Mouse (Mus musculus): ENCODE measurements around the gene Kif22. TPM values are rescaled to one million over a fixed set of nuclear protein-coding genes. Genes with fewer than 3 reads are reported as not detected.
A peak's percentile ranks its signal among the peaks of the same experiment; 100 is the strongest.

Gene Kif22
- polyA plus RNA-seq, 1 experiment from 2014 or later = 180 TPM

DNA sequence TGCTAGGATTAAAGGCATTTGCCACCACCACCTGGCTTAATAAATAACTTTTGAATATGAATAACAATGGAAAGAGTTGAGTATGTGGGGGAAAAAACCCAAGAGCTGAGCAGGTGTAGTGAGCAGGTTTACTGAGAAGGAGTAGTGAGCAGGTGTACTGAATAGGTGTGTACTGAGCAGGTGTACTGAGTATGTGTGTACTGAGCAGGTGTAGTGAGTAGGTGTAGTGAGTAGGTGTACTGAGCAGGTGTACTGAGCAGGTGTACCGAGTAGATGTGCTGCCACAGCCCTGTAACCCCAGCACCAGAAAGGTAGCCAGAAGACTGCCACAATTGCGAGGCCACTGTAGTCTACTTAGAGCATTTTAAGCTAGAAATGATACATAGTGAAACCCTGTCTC, 42.5 kb upstream of the Kif22 start:
- Histone ChIP-seq H3K27ac (ENCODE audit: low read depth) (no peak overlapping the region), H3K9me3 (ENCODE audit: low read depth, low read length) (no peaks in the 10 kb centered on the region), H3K36me3 (ENCODE audit: insufficient read depth) (no peaks in the 10 kb centered on the region), H3K4me2 (no peak overlapping the region), H3K9ac (no peak overlapping the region), H3K27me3 (ENCODE audit: insufficient read depth, low read length) (no peaks in the 10 kb centered on the region), H3K4me1 (ENCODE audit: insufficient read depth) (no peaks in the 10 kb centered on the region), H3K4me3 (ENCODE audit: low read depth, low read length) (no peak overlapping the region)
- no peak for ATAC-seq (ENCODE audit: insufficient read depth)
- no peak for TF ChIP-seq CTCF (IDR thresholded peaks at IDR 0.05; ENCODE audit: low read depth)
- 64% methylated on average over 2 of the region's 2 CpGs for WGBS
- DNase-seq = no peak

DNA sequence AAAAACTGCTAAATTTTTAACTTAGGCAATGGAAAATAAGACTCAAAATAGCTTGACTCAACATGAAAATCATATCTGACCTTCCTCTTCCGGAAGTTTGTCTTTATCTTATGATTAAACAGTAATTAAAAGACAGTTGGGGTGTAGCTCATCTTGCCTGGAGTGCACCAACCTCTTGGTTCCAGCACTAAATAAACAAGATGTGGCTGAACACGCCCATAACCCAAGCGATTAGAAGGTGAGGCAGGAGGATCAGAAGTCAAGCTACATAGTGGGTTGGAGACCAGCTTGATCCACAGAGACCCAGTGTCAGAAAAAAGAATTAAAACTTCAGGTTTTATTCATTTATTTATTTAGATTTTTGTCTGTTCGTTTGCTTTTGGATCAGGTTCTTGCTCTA, 41.4 kb upstream of the Kif22 start:
- H3K4me1 ChIP-seq (ENCODE audit: insufficient read depth) = no peaks in the 10 kb centered on the region
- DNase-seq = no peak
- WGBS = 63% methylated on average over 4 of the region's 4 CpGs

DNA sequence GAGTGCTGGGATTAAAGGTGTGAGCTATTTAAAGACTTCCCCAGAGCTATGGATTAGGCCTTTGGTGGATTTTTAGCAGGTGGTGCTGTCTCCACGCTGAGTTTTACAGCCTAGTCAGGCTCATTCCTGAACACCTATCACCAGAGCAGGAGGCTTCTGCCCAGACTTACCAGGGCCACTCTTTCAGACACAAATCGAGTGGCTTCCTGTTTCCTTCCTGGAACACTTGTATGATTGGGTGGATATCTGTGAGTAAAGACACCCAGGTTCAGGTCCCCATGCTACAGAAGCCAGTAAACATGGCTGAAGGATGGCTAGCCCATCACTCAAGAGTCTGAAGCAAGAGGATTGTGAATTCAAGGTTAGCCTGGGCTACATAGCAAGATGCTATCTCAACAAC, 40.7 kb upstream of the Kif22 start:
- Histone ChIP-seq H3K4me2 (no peak overlapping the region), H3K9me3 (ENCODE audit: low read depth, low read length) (no peaks in the 10 kb centered on the region), H3K27me3 (ENCODE audit: insufficient read depth, low read length) (no peaks in the 10 kb centered on the region), H3K9ac (no peak overlapping the region), H3K27ac (ENCODE audit: low read depth) (no peak overlapping the region), H3K4me3 (ENCODE audit: low read depth, low read length) (no peak overlapping the region), H3K4me1 (ENCODE audit: insufficient read depth) (no peaks in the 10 kb centered on the region), H3K36me3 (ENCODE audit: insufficient read depth) (no peaks in the 10 kb centered on the region)
- WGBS = 51% methylated on average over 2 of the region's 2 CpGs
- DNase-seq = no peak
- ATAC-seq (ENCODE audit: insufficient read depth) = no peak
- TF ChIP-seq CTCF (IDR thresholded peaks at IDR 0.05; ENCODE audit: low read depth) = no peak

More for the DNA sequence above, 41.4 kb upstream of the Kif22 start:
- Histone ChIP-seq H3K9me3 (ENCODE audit: low read depth, low read length) (no peaks in the 10 kb centered on the region), H3K9ac (no peak overlapping the region), H3K27me3 (ENCODE audit: insufficient read depth, low read length) (no peaks in the 10 kb centered on the region), H3K36me3 (ENCODE audit: insufficient read depth) (no peaks in the 10 kb centered on the region), H3K4me2 (no peak overlapping the region), H3K4me3 (ENCODE audit: low read depth, low read length) (no peak overlapping the region), H3K27ac (ENCODE audit: low read depth) (no peak overlapping the region)
- no peak for ATAC-seq (ENCODE audit: insufficient read depth)
- no peak for TF ChIP-seq CTCF (IDR thresholded peaks at IDR 0.05; ENCODE audit: low read depth)

DNA sequence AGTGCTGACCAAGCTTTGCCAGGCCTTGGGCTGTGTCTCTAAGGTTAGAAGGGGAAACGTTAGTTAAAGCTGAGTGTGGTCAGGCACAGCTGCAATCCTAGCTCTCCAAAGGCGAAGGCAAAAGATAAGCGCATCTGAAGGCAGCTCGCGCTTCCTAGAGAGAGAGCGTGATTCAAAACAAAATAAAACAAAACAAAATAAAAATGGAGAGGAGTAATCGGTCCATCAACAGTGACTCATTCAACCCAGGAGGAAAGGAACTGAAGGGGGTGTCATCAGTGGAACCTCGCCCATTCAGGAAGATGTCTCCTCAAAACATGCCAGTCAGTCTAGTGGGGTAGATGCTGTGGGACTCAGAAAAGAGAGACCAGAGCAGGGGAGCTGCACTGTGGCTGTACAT, 40.0 kb upstream of the Kif22 start:
- no peaks in the 10 kb centered on the region for H3K27me3 ChIP-seq (ENCODE audit: insufficient read depth, low read length)
- DNase-seq (no peak), ATAC-seq (ENCODE audit: insufficient read depth) (no peak)
- H3K4me2 ChIP-seq = no peak overlapping the region
- no peaks in the 10 kb centered on the region for H3K9me3 ChIP-seq (ENCODE audit: low read depth, low read length)
- H3K36me3 ChIP-seq (ENCODE audit: insufficient read depth) = no peaks in the 10 kb centered on the region
- no peaks in the 10 kb centered on the region for H3K4me1 ChIP-seq (ENCODE audit: insufficient read depth)
- H3K4me3 ChIP-seq (ENCODE audit: low read depth, low read length) = no peak overlapping the region
- TF ChIP-seq CTCF (IDR thresholded peaks at IDR 0.05; ENCODE audit: low read depth) = no peak
- WGBS = 75% methylated on average over 8 of the region's 8 CpGs
- H3K9ac ChIP-seq = no peak overlapping the region
- no peak overlapping the region for H3K27ac ChIP-seq (ENCODE audit: low read depth)

DNA sequence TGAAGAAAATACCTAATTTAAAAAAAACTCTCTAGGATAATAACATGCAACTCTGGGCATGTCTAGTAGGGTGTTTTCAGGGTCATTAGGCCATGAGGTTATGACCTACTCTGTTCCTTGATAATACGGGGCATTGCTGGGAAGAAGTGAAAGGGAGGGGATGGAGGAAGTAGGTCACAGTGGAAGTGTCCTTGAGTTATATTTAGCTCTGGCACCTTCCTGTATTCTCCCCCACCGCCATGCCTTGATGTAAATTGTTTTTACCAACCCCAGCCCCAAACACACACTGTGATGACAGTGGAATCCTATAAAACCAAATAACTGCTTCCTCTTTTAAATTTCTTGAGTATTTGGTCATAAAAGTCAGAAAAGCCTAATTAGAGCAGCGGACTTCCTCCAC, 37.8 kb upstream of the Kif22 start:
- Histone ChIP-seq H3K27ac (ENCODE audit: low read depth) (no peak overlapping the region), H3K9me3 (ENCODE audit: low read depth, low read length) (no peaks in the 10 kb centered on the region), H3K4me2 (no peak overlapping the region), H3K9ac (no peak overlapping the region), H3K36me3 (ENCODE audit: insufficient read depth) (no peaks in the 10 kb centered on the region), H3K4me3 (ENCODE audit: low read depth, low read length) (no peak overlapping the region), H3K4me1 (ENCODE audit: insufficient read depth) (no peaks in the 10 kb centered on the region), H3K27me3 (ENCODE audit: insufficient read depth, low read length) (no peaks in the 10 kb centered on the region)
- DNase-seq = no peak
- WGBS = 52% methylated on average over 3 of the region's 3 CpGs
- no peak for TF ChIP-seq CTCF (IDR thresholded peaks at IDR 0.05; ENCODE audit: low read depth)
- ATAC-seq (ENCODE audit: insufficient read depth) = no peak

DNA sequence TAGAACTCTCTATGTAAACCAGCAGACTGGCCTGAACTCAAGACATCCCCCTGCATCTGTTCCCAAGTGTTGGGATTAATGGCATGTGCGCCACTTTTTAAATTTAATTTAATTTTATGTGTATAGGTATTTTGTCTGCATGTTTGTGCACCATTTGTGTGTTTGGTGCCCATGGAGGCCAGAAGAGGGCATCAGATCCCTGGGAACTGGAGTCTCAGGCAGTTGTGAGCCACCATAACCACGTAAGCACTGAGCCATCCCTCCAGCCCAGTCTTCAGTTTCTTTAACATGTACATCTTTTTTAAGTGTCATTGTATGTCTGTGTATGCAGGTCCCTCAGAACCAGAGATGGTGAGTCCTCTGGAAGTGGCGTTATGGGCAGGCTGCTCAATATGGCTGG, 35.4 kb upstream of the Kif22 start:
- H3K4me2 ChIP-seq = no peak overlapping the region
- TF ChIP-seq CTCF (IDR thresholded peaks at IDR 0.05; ENCODE audit: low read depth) = no peak
- H3K9ac ChIP-seq = no peak overlapping the region
- no peaks in the 10 kb centered on the region for H3K36me3 ChIP-seq (ENCODE audit: insufficient read depth)
- ATAC-seq (ENCODE audit: insufficient read depth) (no peak), DNase-seq (no peak)
- no peaks in the 10 kb centered on the region for H3K27me3 ChIP-seq (ENCODE audit: insufficient read depth, low read length)
- no peaks in the 10 kb centered on the region for H3K4me1 ChIP-seq (ENCODE audit: insufficient read depth)
- no peaks in the 10 kb centered on the region for H3K9me3 ChIP-seq (ENCODE audit: low read depth, low read length)
- 78% methylated on average over 3 of the region's 3 CpGs for WGBS
- H3K27ac ChIP-seq (ENCODE audit: low read depth) = no peak overlapping the region
- H3K4me3 ChIP-seq (ENCODE audit: low read depth, low read length) = no peak overlapping the region

DNA sequence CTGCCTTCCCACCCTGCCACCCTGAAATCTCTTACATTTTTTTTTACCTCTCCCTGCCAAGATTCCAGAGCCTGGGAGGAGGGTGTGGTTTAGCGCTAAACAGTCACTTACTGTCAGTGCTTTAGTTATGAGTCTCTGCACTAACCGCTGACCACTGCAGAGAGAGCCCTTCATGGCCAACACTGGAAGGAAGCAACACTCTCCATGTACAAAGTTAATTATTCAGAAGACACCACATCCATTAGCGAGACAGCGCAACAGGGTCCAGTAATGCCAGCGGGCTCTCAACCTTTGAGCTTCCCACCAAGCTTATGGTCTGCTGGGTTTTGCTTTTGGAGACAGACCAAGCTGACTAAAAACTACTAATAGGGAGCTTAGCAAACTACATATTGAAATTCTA, 33.9 kb upstream of the Kif22 start:
- ATAC-seq (ENCODE audit: insufficient read depth) (no peak), DNase-seq (no peak)
- no peak overlapping the region for H3K9ac ChIP-seq
- no peaks in the 10 kb centered on the region for H3K4me1 ChIP-seq (ENCODE audit: insufficient read depth)
- no peaks in the 10 kb centered on the region for H3K9me3 ChIP-seq (ENCODE audit: low read depth, low read length)
- H3K4me3 ChIP-seq (ENCODE audit: low read depth, low read length) = no peak overlapping the region
- TF ChIP-seq CTCF (IDR thresholded peaks at IDR 0.05; ENCODE audit: low read depth) = no peak
- no peaks in the 10 kb centered on the region for H3K27me3 ChIP-seq (ENCODE audit: insufficient read depth, low read length)
- H3K36me3 ChIP-seq (ENCODE audit: insufficient read depth) = no peaks in the 10 kb centered on the region
- no peak overlapping the region for H3K27ac ChIP-seq (ENCODE audit: low read depth)
- H3K4me2 ChIP-seq = no peak overlapping the region
- whole genome bisulfite sequencing = 78% methylated on average over 5 of the region's 5 CpGs

DNA sequence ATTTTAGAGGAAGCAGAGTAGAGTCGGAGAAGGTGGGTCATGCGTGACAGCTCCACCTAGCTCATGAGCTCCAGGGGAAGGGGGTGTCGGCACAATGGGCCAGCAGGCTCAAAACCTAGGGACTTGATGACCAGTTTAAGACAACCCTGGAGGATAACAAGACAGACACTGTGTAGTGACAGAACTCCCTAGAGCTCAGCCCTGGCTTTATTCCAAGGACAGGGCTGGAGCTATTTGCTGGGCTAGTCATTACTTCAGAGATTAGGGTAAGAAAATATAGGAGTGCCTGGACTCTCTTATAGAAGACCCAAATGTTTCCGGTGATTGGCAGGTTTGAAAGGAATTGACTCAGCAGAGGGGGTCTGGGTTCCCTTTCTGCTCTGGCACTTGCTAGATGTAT, 30.9 kb upstream of the Kif22 start:
- H3K4me3 ChIP-seq (ENCODE audit: low read depth, low read length) = no peak overlapping the region
- ATAC-seq (ENCODE audit: insufficient read depth) (no peak), DNase-seq (peak; percentile 52)
- 83% methylated on average over 4 of the region's 4 CpGs for WGBS
- H3K9me3 ChIP-seq (ENCODE audit: low read depth, low read length) = no peaks in the 10 kb centered on the region
- no peaks in the 10 kb centered on the region for H3K4me1 ChIP-seq (ENCODE audit: insufficient read depth)
- H3K27me3 ChIP-seq (ENCODE audit: insufficient read depth, low read length) = no peaks in the 10 kb centered on the region
- H3K27ac ChIP-seq (ENCODE audit: low read depth) = no peak overlapping the region
- no peak overlapping the region for H3K9ac ChIP-seq
- no peak overlapping the region for H3K4me2 ChIP-seq
- TF ChIP-seq CTCF (IDR thresholded peaks at IDR 0.05; ENCODE audit: low read depth) = no peak
- H3K36me3 ChIP-seq (ENCODE audit: insufficient read depth) = no peaks in the 10 kb centered on the region

Data from lung, embryonic 14.5 days (tissue).